Mouse (Mus musculus) urinary bladder, adult 18-20 months (tissue): ENCODE data around the gene Myrip.
"Not testable (repeated sequence)": the region's sequence is repeated elsewhere in the genome, so short reads cannot be mapped to it uniquely, and the experiment has no call there.

Source experiments
- DNase-seq, 2 experiments: peaks; one replicate each; pipeline ENCODE4 v3.0.0; 2022; ENCODE audit warnings: low spot score in 2 of 2, mixed read lengths in 2 of 2

Myrip gene

DNA sequence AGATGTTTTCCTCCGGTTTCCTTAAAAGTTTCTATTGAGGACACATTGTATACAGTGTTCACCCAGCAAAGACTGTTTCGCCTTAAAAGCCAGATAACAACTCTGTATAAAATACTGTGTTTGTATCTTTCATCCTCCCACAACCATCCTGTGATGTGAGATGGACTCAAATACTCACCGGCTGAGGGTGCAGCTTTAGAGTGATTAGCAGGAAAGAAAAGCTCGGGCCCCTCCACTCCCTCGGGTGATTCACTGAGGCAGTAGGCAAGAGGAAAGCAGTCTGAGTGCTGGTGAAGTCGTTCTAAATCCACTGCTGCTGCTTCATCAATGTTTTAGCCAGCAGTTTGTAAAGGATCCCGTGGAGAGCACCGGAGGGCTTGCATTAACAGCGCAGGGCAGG, 93.9 kb downstream of the Myrip start:
- no peak for DNase-seq

- no peak for DNase-seq
These were observed 95.4 kb downstream of the Myrip start for GRCm38 (mm10) chr9:120396579-120397185.

DNA sequence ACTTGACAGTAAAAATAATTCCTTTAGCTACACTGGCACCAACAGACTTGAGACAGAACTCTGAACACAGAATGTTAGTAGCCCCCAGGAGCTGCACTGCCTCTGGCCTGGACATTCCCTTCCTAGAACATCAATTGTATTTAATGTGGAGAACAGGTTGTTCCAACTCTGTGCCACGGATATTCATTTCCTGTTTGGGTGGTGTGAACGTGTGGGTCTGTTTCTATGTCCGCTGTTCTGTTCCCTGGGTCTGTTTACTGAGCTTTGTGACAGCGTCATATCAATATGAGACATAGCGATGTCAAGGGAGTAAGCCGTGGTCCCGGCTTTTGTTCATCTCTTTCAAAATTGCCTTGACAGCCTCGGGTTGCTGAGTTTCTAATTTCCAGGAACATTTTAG, 97.0 kb downstream of the Myrip start:
- no peak for DNase-seq

DNA sequence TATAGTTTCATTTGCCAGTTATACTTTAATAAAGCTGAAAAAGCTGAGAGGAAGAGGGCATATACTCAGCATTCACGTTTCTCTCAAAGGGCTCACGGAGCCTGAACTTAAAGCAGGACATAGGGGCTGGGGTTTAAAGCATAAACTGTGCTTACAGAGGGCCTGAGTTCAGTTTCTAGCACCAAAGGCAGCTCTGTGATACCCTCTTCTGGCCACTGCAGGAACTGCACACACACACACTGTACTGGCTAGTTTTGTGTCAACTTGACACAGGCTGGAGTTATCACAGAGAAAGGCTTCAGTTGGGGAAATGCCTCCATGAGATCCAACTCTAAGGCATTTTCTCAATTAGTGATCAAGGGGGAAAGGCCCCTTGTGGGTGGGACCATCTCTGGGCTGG, 98.2 kb downstream of the Myrip start:
- DNase-seq = not testable (repeated sequence)

DNA sequence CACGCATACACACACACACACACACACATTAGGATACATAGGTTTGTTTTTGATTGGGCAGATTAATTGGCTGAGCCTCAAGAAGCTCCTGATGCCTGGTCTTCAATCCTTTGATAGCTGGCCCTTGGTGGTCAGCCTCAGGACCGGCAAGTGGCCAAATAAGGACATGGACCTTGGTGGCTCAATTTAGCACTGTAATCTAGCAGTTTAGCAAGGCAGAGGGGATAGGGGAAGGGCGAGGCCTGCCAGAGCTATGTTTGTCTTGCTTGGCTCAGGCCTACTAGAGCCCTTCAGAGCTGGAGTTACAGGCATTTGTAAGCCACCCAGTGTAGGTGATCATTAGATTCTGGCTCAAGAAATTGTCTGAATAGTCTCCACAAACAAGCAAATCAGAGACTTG, 101.1 kb downstream of the Myrip start:
- no peak for DNase-seq

DNA sequence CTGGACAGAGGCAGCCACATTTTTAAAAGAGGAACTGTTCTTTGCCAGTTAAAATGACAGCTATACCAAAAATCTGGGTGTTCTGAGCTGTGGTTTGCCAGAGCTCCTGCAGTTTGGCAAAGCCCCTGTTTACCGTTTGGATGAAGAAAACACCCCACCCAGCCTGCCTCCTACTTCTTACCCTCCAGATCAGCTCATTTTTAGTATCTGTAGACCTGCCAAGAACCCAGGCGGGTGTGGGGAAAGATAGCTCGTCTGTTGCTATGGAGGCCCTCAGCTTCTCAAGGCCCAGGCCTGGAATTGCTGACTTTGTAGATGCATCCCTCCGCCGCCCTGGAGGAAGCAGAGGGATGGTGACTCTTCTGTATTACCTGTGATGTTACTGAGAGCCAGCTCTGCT, 102.3 kb downstream of the Myrip start:
- peak in 1 of 2 experiments; percentile 4 for DNase-seq

- no peak for DNase-seq
These were observed 108.4 kb downstream of the Myrip start for GRCm38 (mm10) chr9:120409663-120410181.

DNA sequence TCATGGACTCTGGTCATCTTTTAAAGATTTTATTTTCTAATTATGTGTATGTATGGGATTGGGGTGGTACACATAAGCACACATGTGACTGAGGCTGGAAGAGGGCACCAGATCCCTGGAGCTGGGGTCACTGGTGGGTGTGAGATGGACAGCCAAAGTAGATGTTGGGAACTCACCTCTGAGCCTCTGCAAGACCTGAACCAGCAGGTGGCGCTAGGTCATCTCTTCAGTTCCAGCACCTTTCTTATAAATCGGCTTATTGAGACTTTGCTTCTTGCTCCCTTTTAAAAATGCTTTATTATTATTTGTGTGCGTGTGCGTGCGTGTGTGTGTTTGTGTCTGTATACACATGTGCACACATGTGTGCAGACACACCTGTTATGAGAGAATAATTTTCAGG, 109.1 kb downstream of the Myrip start:
- peak; percentile 19 to 59 for DNase-seq

GRCm38 (mm10) chr9:120415504-120415903, 114.2 kb downstream of the Myrip start:
- DNase-seq = peak; percentile 47 to 55

DNA sequence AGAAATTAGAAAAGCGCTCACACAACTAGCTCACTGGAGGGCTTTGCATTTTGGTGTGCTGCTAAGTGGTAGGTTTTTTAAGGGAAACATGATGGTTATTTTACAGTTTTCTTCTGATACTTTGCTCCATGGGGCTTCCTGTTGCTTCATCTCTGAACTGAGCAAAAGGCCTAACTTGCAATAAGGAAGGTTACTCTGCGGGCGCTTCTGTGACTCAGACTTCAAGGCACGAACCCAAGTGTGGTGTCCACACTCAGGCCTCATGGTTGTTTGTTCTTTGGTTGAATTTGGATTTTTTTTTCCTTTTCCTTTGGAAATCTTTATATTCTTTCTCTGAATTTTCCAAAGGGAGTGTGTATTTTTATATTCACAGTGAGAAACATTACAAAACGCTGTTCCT, 114.8 kb downstream of the Myrip start:
- DNase-seq = no peak

GRCm38 (mm10) chr9:120416729-120417128, 115.4 kb downstream of the Myrip start:
- DNase-seq = no peak

DNA sequence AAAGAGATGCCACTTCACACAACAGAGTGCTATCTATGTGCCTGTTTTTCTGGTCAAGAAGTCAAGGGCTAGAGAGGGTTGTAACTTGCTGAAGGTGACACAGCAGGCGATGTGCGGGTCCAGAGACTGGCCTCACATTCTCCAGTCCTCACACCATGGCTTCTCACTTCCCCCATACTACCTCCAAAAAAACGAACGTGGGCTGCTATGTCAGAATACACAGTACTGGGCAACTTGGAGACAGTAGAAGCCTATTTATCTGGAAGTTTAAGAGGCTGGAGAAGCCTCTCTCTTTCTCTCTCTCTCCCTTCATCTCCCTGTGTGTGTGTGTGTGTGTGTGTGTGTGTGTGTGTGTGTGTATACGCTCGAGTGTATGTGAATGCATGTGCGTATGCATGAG, 117.3 kb downstream of the Myrip start:
- no peak for DNase-seq

- no peak for DNase-seq
These were observed 123.3 kb downstream of the Myrip start for GRCm38 (mm10) chr9:120424567-120424966.

DNA sequence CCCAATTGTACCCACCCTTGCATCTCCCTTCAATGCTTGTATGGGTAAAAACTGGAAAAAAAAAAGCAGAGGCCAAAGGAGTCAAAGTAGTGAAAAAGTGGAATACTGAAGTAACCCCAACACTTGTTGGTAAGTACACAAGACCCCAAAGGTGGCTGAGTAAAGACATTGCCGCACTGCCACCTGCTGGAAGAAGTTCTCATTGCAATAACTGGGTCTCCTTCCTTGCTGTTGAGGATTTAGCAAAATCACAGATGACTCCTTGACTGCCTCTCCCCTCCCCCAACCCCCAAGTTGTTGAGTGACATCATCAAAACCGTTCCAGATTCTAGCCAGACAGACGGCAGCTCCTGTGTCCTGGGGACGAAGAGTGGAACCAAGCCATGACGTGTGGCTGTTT, 124.5 kb downstream of the Myrip start:
- peak in 1 of 2 experiments; percentile 38 for DNase-seq

- no peak for DNase-seq
These were observed 126.9 kb downstream of the Myrip start for GRCm38 (mm10) chr9:120428181-120428580.

- peak; percentile 16 to 29 for DNase-seq
These were observed 132.4 kb downstream of the Myrip start for GRCm38 (mm10) chr9:120433747-120434146.

- DNase-seq = no peak
These were observed 134.5 kb downstream of the Myrip start for GRCm38 (mm10) chr9:120435841-120436240.

DNA sequence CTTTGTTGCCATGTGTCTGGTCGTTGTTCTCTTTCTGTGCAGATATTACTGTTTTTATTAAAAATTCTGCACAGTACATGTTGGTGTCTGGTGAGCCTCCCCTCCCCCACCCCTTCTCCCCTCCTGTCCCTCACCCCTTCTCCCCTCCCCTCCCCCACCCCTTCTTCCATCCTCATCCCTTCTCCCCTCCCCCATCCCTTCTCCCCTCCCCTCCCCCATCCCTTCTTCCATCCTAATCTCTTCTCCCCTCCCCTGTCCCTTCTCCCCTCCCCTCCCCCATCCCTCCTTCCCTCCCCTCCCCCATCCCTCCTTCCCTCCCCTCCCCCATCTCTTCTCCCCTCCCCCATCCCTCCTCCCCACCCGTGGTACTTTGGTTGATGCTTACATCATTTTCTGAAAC, 135.5 kb downstream of the Myrip start:
- DNase-seq = no peak

- DNase-seq = no peak
These were observed 136.1 kb downstream of the Myrip start for GRCm38 (mm10) chr9:120437266-120437876.

DNA sequence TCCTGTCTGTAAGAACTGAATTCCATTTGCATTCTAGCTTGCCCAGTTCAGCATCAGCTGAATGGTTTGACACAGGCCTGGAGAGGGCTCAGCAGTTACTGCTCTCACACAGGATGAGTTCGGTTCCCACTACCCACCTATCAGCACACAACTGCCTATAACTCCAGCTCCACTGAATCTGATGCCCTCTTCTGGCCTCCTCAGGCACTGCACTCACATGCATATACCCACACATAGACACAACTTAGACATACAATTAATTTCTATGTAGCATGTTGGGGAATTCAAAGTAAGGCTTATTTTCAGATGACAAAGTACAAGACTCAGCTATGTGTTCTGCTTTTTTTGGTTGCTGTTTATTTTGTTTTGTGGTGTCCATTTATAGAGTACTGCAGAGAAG, 137.0 kb downstream of the Myrip start:
- DNase-seq = no peak

DNA sequence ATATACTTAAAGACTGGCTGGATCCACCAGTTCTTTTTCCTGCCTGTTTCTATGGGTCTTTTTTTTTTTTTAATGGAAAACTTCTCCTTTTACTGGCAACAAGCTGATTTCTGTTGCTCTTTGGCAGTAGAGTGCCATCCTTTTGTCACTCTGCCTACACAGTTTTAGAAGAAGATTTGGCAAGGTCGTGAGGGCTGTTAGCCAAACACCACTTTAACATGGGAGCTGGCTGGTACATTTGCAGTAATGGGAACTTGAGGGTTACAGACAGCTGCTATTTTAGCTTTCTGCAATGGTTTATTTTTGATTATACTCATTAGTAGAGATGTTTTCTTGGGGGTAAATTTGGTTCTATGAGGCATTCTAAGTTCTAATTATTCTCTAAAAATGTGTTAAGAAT, 137.5 kb downstream of the Myrip start:
- no peak for DNase-seq

- no peak for DNase-seq
These were observed 143.3 kb downstream of the Myrip start for GRCm38 (mm10) chr9:120444642-120445041.

DNA sequence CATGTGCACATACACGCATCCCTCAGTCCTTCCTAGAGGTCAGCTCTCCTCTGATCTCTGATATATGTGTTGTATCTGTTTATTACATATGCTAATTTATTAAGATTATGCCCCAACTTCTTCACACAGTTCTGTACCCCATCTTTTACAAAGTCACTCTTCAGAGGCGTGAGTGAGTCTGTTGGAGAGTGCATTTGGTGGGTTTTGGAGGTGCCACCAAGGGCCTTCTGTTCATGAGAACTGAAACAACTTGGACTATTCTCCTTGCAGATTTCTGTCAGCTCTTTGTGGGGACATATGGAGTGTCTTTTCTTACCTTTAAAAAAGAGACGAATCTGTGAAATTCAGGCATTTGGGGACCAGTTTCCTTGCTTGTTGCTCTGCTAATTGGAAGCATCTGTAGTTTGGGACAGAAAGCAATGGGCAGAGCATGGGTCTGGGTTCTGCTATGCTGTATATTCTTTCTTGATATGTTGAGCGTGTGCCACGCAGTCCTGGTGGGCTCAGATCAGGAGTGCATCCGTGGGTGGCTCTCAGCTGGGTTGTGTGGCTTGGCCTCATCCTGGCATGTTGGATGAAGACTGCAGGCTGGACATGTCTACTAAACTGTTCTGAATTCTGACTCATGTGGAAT, 148.5 kb downstream of the Myrip start:
- DNase-seq = no peak
